Mouse (Mus musculus): Measurements from ENCODE around the gene 4930438A08Rik.

GRCm38 (mm10) chr11:58289992-58290682, 15.5 kb downstream of the 4930438A08Rik start:
- TF ChIP-seq CTCF (IDR thresholded peaks at IDR 0.05; ENCODE audit: borderline replicate concordance, insufficient read depth, low read depth, low read length): no peak
- TF ChIP-seq POLR2A (IDR thresholded peaks at IDR 0.05; ENCODE audit: borderline replicate concordance, insufficient read depth, low read length): no peak
